Mouse (Mus musculus): ENCODE data around the gene Mob3b. TPM values are rescaled to one million over a fixed set of nuclear protein-coding genes. Genes with fewer than 3 reads are reported as not detected.

Mob3b gene
- polyA plus RNA-seq (2016; fragmentation: Nextera tagmentation; extraction: Ambion mirVana) = 6.2 and 8.4 TPM in 2 replicates

DNA sequence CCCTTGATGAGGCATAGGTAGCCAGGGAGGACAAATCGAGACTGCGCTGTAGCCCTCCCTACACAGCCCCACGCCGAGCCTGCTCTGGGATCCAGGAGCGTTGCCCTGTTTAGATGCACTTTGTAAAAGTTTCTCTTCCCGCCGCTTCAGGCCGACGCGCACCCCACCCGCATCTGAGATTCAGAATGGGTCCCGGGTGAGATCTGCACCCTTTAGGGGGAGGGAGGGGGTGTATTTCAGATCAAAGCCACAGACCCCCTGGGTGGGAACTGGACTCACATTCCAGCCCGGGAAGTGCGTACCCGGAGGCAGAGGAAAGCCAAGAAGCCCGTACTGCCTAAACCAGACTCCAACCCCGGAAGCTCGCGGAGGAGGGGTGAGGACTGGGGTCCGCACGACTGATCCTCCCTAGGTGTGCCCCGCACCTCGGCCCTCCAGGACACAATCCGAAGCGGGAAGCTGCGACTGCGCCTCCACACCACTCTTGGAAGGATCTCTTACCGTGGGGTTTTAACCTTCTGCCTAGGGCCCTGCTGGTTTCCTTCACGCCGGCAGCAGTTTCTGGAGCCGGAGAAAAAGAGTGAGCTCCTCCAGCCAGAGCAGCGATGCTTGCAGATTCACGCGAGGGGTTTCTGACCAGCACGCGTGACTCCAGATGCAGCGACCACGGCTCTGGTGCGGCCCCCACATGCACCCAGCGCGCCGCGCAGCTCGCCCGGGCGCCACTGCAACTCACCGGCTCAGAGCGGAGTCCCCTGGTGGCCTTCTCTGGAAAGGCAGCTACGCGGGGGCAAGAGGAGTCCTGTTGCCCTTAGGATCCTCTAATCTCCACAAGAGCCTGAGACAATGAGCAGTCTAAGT is at the start of gene Mob3b:
Mob3b (minus strand) TSS at position 734 of the 861 bp plus-strand sequence.
- no peaks in the 10 kb centered on the region for H3K9me3 ChIP-seq
- H3K4me3 ChIP-seq = peak within 1 kb of the TSS; percentile 57
- under 1% methylated on average over 50 of the region's 50 CpGs for WGBS
- H3K4me2 ChIP-seq (replicated peaks) = peak within 1 kb of the TSS; percentile 92
- H3K27ac ChIP-seq = 0 out of 2 replicates have a peak within 1 kb of the TSS, but pooled peaks have one; percentile 1
- no peaks in the 10 kb centered on the region for H3K36me3 ChIP-seq
- ATAC-seq (ENCODE audit: low FRiP score, low read depth) = peak; percentile 93
- peaks cover 16% of the 10 kb centered on the region for H3K4me1 ChIP-seq
- no peaks in the 10 kb centered on the region for H3K27me3 ChIP-seq (replicated peaks)
- H3K9ac ChIP-seq = peak within 1 kb of the TSS; percentile 61

DNA sequence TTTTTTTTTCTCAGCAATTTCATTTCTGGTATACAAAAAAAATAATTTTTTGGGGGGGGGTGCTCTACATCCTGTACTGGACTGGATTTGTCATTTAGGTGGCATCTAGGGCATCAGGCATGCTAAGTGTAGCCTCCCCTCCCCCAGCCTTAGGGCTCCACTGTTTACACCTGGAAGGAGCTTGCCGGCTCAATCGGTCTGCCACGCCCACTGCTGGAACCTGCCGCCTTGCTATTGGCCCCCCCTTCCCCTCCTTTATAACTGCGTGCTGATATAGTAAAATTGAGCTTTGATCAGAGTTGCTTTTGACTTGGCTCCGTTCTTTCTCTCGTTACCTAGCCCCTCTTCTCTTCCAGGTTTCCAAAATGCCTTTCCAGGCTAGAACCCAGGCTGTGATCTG is 47.4 kb upstream of the Mob3b start:
- Histone ChIP-seq H3K4me2 (replicated peaks) (no peak overlapping the region), H3K4me3 (no peak overlapping the region), H3K4me1 (no peaks in the 10 kb centered on the region), H3K9ac (no peak overlapping the region), H3K27me3 (replicated peaks) (no peaks in the 10 kb centered on the region), H3K9me3 (no peaks in the 10 kb centered on the region), H3K27ac (no peak overlapping the region), H3K36me3 (peaks cover 29% of the 10 kb centered on the region)
- no peak for ATAC-seq (ENCODE audit: low FRiP score, low read depth)
- 63% methylated on average over 7 of the region's 7 CpGs for WGBS

DNA sequence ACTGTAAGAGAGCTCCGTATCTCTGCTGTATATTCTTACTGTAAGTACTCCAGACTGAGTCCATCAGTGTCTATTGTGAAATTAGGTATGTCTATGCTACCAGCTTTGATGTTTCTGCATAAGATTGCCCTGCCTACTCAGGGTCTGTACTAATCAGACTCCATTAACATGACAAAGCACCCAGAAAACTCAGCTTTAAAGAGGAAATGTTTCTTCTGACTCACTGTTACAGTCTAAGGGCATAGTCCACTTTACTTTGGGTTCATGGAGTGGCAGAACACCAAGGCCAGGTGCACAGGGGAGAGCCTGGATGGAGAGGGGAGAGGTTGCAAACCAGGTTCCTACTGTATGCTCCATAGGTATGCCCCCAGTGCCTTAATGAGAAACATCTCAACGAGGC is 46.4 kb upstream of the Mob3b start:
- ATAC-seq (ENCODE audit: low FRiP score, low read depth) = no peak
- Histone ChIP-seq H3K27ac (no peak overlapping the region), H3K9me3 (no peaks in the 10 kb centered on the region), H3K4me3 (no peak overlapping the region), H3K9ac (no peak overlapping the region), H3K4me1 (no peaks in the 10 kb centered on the region), H3K36me3 (peaks cover 26% of the 10 kb centered on the region), H3K4me2 (replicated peaks) (no peak overlapping the region), H3K27me3 (replicated peaks) (no peaks in the 10 kb centered on the region)
- WGBS = 94% methylated on average over 2 of the region's 2 CpGs

DNA sequence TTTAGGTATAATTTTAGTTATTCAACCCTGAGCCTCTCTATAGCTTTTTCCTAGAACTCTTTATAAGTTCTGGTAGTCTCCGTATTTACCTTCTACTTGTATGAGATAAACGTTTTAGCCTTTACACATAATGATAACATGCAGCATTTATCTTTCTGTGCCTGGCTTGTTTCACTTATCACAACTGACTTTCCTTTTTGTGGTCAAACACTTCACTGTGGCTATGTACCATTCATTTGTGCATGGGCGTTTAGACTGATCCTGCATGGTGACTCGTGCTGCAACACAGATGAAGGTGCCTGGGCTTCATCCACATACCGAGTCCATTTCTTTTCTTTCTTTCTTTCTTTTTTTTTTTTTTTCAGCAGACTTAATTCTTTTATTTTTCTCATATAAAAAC is 44.4 kb upstream of the Mob3b start:
- H3K9ac ChIP-seq = no peak overlapping the region
- H3K4me2 ChIP-seq (replicated peaks) = no peak overlapping the region
- H3K9me3 ChIP-seq = no peaks in the 10 kb centered on the region
- H3K4me1 ChIP-seq = no peaks in the 10 kb centered on the region
- H3K27ac ChIP-seq = no peak overlapping the region
- H3K27me3 ChIP-seq (replicated peaks) = no peaks in the 10 kb centered on the region
- no peak overlapping the region for H3K4me3 ChIP-seq
- 93% methylated on average over 5 of the region's 5 CpGs for WGBS
- no peak for ATAC-seq (ENCODE audit: low FRiP score, low read depth)
- H3K36me3 ChIP-seq = peaks cover 29% of the 10 kb centered on the region

DNA sequence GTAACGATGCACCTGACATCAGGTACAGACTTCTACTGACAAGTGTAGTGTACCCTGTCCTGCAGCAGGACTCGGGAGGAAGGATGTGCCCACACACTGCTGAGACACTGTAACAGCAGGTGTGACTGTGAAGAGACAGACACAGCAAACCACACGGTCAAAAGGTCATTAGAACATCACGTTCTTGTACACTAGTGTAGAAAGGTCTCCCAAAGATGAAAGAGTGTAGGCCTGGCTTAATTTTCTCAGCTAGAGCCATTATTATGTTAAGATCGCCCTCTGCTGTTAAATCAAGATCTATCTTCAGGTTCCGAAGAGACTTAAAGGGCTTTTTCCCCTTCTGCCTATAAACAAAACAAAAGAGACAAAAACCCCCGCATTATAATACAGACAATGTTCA is 35.4 kb upstream of the Mob3b start:
- Histone ChIP-seq H3K9ac (no peak overlapping the region), H3K27ac (no peak overlapping the region), H3K36me3 (peaks cover 5% of the 10 kb centered on the region; the same call in 1 of the 2 replicates), H3K4me1 (no peaks in the 10 kb centered on the region), H3K27me3 (replicated peaks) (no peaks in the 10 kb centered on the region), H3K4me3 (no peak overlapping the region), H3K9me3 (no peaks in the 10 kb centered on the region), H3K4me2 (replicated peaks) (no peak overlapping the region)
- peak; percentile 65; the same call in 1 of the 2 replicates for ATAC-seq (ENCODE audit: low FRiP score, low read depth)
- WGBS = 31% methylated on average over 7 of the region's 7 CpGs

DNA sequence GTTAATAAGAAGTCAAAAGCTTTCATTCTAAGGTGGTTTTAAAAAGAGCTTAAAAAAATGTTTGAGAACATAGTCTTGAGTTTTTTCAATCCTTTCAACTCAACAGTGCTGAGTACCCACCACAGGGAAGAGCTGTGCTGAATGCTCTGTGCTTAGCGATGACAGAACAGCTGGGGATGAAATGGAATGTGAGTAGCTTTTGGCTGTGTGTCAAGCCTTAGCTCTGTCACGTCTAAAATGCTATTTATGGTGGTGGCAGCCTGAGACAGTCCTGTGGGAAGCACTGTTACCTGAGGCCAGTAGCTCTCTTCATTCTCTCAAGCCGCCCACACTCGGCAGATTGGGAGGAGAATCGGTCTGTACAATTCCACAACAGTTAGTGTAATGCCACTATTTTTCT is 32.5 kb upstream of the Mob3b start:
- Histone ChIP-seq H3K4me3 (no peak overlapping the region), H3K9me3 (no peaks in the 10 kb centered on the region), H3K4me2 (replicated peaks) (no peak overlapping the region), H3K4me1 (no peaks in the 10 kb centered on the region), H3K27ac (no peak overlapping the region), H3K9ac (no peak overlapping the region), H3K36me3 (peaks cover 3% of the 10 kb centered on the region; the same call in 1 of the 2 replicates), H3K27me3 (replicated peaks) (no peaks in the 10 kb centered on the region)
- WGBS = 73% methylated on average over 5 of the region's 5 CpGs
- ATAC-seq (ENCODE audit: low FRiP score, low read depth) = no peak

DNA sequence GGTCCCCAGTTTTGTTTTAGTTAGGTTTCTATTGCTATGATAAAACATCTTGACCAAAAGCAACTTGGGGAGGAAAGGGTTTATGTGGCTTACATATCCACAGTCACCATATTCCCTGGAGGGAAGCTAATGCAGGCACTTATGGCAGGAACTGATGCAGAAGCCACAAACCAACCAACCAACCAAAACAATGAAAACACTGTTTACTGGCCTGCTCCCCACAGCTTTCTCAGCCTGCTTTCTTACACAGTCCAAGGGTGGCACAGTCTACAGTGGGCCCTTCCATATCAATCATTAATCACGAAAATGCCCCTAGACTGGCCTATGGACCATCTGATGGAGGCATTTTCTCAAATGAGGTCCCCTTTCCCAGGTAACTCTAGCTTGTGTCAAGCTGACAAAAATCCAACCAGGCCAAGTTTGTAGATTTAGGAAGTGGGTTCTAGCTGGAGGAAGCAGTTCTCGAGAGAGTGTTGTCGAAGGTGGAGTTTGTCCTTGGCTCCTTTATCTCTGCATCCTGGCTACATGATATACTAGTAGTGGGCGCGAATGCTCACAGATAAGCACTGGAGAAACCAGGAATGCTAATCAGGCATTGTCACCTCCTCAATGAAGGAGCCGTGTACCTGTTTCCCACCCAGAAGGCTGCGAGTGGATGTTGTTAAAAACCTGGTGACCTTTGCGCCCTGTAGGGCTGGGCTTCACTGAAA is 30.5 kb upstream of the Mob3b start:
- Histone ChIP-seq H3K36me3 (peaks cover 3% of the 10 kb centered on the region; the same call in 1 of the 2 replicates), H3K4me1 (no peaks in the 10 kb centered on the region), H3K4me3 (no peak overlapping the region), H3K9ac (no peak overlapping the region), H3K4me2 (replicated peaks) (no peak overlapping the region), H3K27ac (no peak overlapping the region), H3K9me3 (no peaks in the 10 kb centered on the region), H3K27me3 (replicated peaks) (no peaks in the 10 kb centered on the region)
- 93% methylated on average over 8 of the region's 8 CpGs for WGBS
- no peak for ATAC-seq (ENCODE audit: low FRiP score, low read depth)

DNA sequence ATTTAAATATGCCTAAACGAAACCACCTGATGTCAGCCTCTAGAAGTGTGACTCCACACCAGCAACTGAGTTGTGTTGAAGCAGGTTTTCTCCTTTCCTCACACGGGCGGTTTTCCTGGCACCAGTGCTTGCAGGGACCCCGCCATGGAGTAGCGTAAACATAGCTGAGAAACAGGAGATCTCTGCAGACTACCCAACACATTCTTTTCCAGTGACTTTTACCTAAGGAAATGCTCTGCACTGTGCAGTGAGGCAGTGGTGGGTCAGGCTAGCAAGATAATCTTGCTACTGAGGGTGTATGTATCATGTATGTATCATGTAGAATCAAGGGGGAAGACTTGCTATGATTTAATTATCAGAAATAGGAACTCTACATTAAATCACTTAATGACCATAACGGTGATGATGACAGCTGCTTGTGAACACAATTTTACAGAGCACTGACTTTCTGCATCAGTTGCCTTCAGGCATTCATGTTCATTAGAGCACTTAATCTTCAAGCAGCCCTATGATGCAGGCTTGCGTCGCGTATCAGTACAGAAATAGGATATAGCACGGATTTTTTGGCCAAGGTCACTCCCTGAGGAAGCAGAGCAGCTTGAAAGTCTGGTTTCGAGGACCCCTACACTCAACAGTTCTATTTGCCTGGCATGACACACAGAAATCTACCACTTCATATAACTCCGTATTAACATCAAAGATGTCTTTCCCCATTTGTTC is 20.8 kb upstream of the Mob3b start:
- Histone ChIP-seq H3K9ac (no peak overlapping the region), H3K4me3 (no peak overlapping the region), H3K36me3 (no peaks in the 10 kb centered on the region), H3K4me1 (no peaks in the 10 kb centered on the region), H3K9me3 (no peaks in the 10 kb centered on the region), H3K4me2 (replicated peaks) (no peak overlapping the region), H3K27me3 (replicated peaks) (no peaks in the 10 kb centered on the region), H3K27ac (no peak overlapping the region)
- ATAC-seq (ENCODE audit: low FRiP score, low read depth) = no peak
- 80% methylated on average over 12 of the region's 12 CpGs for WGBS

DNA sequence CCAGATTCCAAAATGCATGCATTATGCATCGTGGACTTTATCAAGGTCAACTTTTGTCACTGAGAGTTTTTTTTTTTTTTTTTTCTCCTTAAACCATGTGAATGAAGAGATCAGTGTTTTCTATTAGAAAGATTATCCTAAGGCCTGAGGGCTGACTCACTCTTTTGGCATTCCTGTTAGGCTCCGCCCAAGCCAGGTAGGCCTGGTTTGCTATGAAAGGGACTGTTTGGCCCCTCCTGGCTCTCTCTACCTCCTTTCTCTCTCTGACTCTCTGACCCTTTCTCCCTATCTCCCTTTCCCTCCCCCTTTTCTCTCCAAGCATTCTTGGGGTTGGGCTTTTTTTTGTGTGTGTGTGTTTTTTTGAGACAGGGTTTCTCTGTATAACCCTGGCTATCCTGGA is 18.3 kb upstream of the Mob3b start:
- no peaks in the 10 kb centered on the region for H3K9me3 ChIP-seq
- no peaks in the 10 kb centered on the region for H3K4me1 ChIP-seq
- no peak overlapping the region for H3K4me3 ChIP-seq
- H3K27me3 ChIP-seq (replicated peaks) = no peaks in the 10 kb centered on the region
- no peak for ATAC-seq (ENCODE audit: low FRiP score, low read depth)
- 92% methylated on average over 2 of the region's 2 CpGs for WGBS
- no peak overlapping the region for H3K4me2 ChIP-seq (replicated peaks)
- no peaks in the 10 kb centered on the region for H3K36me3 ChIP-seq
- no peak overlapping the region for H3K9ac ChIP-seq
- H3K27ac ChIP-seq = no peak overlapping the region

DNA sequence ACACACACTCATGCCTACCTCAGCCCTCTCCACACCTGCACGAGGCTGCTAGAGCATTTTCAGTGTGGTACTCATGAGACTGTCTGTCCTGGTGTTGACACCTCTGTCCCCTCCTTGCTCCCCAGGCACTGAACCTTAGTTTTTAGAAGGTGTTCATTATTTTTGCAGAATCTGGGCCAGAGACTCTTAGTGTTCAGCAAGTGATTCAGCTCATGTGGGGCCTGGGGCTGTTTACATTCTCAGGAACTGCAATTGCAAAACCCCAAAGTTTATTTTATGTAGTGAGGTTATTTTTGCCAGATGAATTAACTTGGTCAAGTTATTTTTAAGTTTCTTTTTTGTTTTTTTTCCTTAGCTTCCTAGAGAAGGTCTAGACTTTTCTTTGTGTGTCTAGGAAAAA is 16.3 kb upstream of the Mob3b start:
- no peak for ATAC-seq (ENCODE audit: low FRiP score, low read depth)

DNA sequence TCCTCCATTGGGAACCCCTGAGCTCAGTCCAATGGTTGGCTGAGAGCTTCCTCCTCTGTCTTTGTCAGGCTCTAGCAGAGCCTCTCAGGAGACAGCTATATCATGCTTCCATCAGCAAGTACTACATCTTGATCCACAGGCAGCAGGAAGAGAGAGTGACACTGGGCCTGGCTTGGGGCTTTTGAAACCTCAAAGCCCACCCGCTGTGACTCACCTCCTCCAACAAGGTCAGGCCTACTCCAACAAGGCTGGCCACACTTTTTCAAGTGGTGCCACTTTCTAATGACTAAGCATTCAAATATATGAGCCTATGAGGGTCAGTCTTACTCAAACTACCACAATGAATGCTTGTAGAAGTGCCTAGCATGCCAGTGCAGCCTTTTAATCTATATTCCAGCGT is 15.2 kb upstream of the Mob3b start:
- Histone ChIP-seq H3K27ac (no peak overlapping the region), H3K4me3 (no peak overlapping the region), H3K9ac (no peak overlapping the region), H3K27me3 (replicated peaks) (no peaks in the 10 kb centered on the region), H3K9me3 (no peaks in the 10 kb centered on the region), H3K36me3 (no peaks in the 10 kb centered on the region), H3K4me2 (replicated peaks) (no peak overlapping the region), H3K4me1 (no peaks in the 10 kb centered on the region)
- no peak for ATAC-seq (ENCODE audit: low FRiP score, low read depth)
- 91% methylated on average over 2 of the region's 2 CpGs for WGBS

More for the DNA sequence above, 16.3 kb upstream of the Mob3b start:
- H3K4me3 ChIP-seq = no peak overlapping the region
- no peaks in the 10 kb centered on the region for H3K36me3 ChIP-seq
- H3K4me1 ChIP-seq = no peaks in the 10 kb centered on the region
- no peaks in the 10 kb centered on the region for H3K27me3 ChIP-seq (replicated peaks)
- H3K9ac ChIP-seq = no peak overlapping the region
- H3K9me3 ChIP-seq = no peaks in the 10 kb centered on the region
- 73% methylated on average over 1 of the region's 1 CpGs for WGBS
- H3K4me2 ChIP-seq (replicated peaks) = no peak overlapping the region
- no peak overlapping the region for H3K27ac ChIP-seq

DNA sequence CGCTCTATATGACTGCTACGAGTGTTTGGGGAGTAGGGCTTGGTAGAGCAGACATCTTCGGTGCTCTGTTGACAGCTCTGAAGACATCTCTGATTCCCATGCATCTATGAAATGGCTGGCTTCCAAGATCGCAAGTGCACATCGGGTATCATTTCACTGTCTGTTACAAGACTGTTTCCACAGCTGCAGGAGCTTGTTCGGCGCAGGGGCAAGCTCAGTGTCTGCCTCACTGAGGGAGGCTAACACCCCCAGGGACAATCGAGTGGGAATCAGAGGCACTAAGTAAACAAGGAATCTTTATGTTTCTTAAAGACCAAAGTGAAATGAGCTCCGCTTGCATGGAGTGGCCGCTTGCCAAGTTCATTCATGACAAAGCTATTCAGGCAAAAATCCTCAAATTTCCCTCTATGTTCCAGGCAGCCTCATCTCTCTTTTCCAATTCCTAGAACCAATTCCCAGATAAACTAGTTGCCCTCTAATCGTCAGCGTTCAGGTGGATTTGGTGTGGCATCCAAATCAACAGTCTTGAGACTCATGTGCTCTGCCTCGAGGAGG is 12.4 kb upstream of the Mob3b start:
- Histone ChIP-seq H3K27me3 (replicated peaks) (no peaks in the 10 kb centered on the region), H3K36me3 (no peaks in the 10 kb centered on the region), H3K4me1 (no peaks in the 10 kb centered on the region), H3K4me2 (replicated peaks) (no peak overlapping the region), H3K27ac (no peak overlapping the region), H3K9ac (no peak overlapping the region), H3K9me3 (no peaks in the 10 kb centered on the region), H3K4me3 (no peak overlapping the region)
- 77% methylated on average over 13 of the region's 13 CpGs for WGBS
- no peak for ATAC-seq (ENCODE audit: low FRiP score, low read depth)

Data from neural tube, embryonic 12.5 days (tissue).